Mouse (Mus musculus) C2C12 (cell line): ENCODE measurements around the gene Mfap1a. TPM values are rescaled to one million over a fixed set of nuclear protein-coding genes. Genes with fewer than 3 reads are reported as not detected.
"Not testable (repeated sequence)": the region's sequence is repeated elsewhere in the genome, so short reads cannot be mapped to it uniquely, and the experiment has no call there.

Experiments
- H3K27me3 ChIP-seq: one replicate; pipeline ENCODE4 v1.6.1; 2011; ENCODE audit not compliant: control insufficient read depth, insufficient read depth, insufficient read length
- H3K36me3 ChIP-seq: one replicate; pipeline ENCODE4 v1.6.1; 2011; ENCODE audit not compliant: control insufficient read depth, insufficient read depth
- H3K4me3 ChIP-seq: one replicate; pipeline ENCODE4 v1.5.1; 2011; ENCODE audit warnings: mild to moderate bottlenecking, control low read depth; ENCODE audit not compliant: poor library complexity, insufficient read depth, severe bottlenecking
- H3K79me2 ChIP-seq: one replicate; pipeline ENCODE4 v1.6.1; 2011; ENCODE audit not compliant: control insufficient read depth, insufficient read depth
- H3K79me3 ChIP-seq: one replicate; pipeline ENCODE4 v1.6.1; 2011; ENCODE audit warnings: low read depth, control low read depth
- H3ac ChIP-seq: one replicate; pipeline ENCODE3; 2011; ENCODE audit warnings: low read depth; ENCODE audit not compliant: control insufficient read depth, insufficient read length
- CEBPB ChIP-seq: IDR thresholded peaks from one replicate; pipeline ENCODE4 v1.6.1; 2011; ENCODE audit warnings: low read depth, mild to moderate bottlenecking, control low read depth, moderate library complexity
- CTCF ChIP-seq: IDR thresholded peaks from one replicate; pipeline ENCODE4 v1.5.1; 2011; ENCODE audit not compliant: control insufficient read depth, insufficient read depth, insufficient read length
- FOSL1 ChIP-seq: IDR thresholded peaks from one replicate; pipeline ENCODE4 v1.8.0; 2011; ENCODE audit warnings: mild to moderate bottlenecking, low read length; ENCODE audit not compliant: poor library complexity, insufficient read depth, severe bottlenecking
- MAX ChIP-seq: IDR thresholded peaks from one replicate; pipeline ENCODE4 v1.6.1; 2011; ENCODE audit warnings: mild to moderate bottlenecking, control low read depth
- MYOD1 ChIP-seq: IDR thresholded peaks from one replicate; pipeline ENCODE4 v1.6.1; 2011; ENCODE audit warnings: low read depth; ENCODE audit not compliant: control insufficient read depth, insufficient read length
- MYOG ChIP-seq: IDR thresholded peaks from one replicate; pipeline ENCODE4 v1.6.1; 2011; ENCODE audit not compliant: control insufficient read depth, insufficient read length; ENCODE audit errors: extremely low read depth
- USF1 ChIP-seq: IDR thresholded peaks from one replicate; pipeline ENCODE4 v1.6.1; 2011; ENCODE audit warnings: low read depth, mild to moderate bottlenecking, control low read depth, moderate library complexity
- polyA plus RNA-seq: library from polyadenylated mRNA; unstranded; fragments of >200 nt; fragmentation: generic; extraction: Trizol; gene quantifications from one replicate; pipeline ENCODE4 v1.2.1, GENCODE M21; 2012; ENCODE audit warnings: missing spikeins

Mfap1a gene
- polyA plus RNA-seq, 1 experiment, result 6.3 TPM

DNA sequence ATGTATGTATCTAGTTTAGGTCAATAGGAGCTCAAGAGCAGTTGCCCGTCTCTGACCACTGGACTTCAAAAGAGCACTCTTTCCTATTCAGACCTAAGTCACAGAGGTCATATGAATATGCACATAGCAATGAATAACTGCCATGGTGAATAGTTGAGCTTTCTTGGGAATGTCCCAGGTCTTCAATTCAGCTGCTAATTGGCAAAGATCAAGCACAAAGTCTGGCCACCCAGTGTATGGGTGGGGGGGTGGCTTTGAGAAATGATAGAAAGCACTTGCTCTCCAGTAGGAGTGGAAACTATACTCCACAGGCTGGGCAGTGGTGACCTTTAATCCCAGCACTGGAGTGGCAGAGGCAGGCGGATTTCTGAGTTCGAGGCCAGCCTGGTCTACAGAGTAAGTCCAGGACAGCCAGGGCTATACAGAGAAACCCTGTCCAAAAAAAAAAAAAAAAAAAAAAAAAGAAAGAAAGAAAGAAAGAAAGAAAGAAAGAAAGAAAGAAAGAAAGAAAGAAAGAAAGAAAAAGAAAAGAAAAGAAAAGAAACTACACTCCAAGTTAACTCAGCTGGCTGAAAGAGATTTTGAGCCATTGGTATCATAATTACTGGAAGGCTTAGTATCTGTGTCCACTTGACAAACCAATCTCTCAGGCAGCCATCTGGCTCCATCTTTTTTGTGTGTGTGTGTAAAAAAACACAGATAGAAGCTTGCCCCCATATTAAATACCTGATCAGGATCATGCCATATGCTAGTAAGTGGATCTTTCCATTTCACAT is 28.8 kb downstream of the Mfap1a start:
- Histone ChIP-seq H3ac (no peak overlapping the region), H3K27me3 (no peaks in the 10 kb centered on the region), H3K79me2 (peaks cover 7% of the 10 kb centered on the region), H3K4me3 (no peak overlapping the region), H3K36me3 (no peaks in the 10 kb centered on the region), H3K79me3 (peaks cover 2% of the 10 kb centered on the region)
- no peak for TF ChIP-seq CTCF
- no peak for TF ChIP-seq MYOD1
- TF ChIP-seq USF1, result no peak
- no peak for TF ChIP-seq MAX
- no peak for TF ChIP-seq CEBPB
- no peak for TF ChIP-seq MYOG
- no peak for TF ChIP-seq FOSL1

DNA sequence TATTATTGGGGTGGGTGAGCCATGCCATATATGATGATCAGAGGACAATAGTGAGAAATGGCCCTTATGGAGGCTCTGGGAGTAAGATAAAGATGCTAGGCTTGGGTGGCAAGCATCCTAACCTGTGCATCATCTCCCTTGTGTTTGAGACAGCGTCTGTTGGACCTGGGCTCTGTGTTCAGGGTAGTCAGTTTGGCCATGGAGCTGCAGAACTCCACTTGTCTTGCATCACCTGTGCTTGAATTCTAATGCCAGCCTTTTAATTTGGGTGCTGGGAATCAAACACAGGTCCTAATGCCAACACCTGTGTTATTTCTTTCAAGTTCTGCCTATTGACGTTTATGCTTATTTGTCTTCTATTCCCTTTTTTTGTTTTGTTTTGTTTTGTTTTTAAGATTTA is 31.2 kb downstream of the Mfap1a start:
- not testable (repeated sequence) for H3K4me3 ChIP-seq, H3ac ChIP-seq, H3K36me3 ChIP-seq, H3K27me3 ChIP-seq, H3K79me3 ChIP-seq
- H3K79me2 ChIP-seq, result peaks cover 23% of the 10 kb centered on the region

DNA sequence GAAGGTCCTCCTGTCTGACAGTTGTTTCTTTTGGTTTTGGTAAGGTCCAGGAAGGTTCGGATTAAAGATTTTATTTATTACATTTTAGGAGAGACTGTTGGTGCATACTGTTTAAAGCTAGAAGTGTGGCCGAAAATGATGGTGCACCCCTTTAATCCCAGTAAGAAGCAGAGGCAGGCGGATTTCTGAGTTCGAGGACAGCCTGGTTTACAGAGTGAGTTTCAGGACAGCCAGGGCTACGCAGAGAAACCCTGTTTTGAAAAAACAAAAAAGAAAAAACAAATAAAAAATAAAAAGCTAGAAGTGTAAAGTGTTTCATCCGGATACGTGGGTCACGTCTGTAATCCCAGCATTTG is 32.3 kb downstream of the Mfap1a start:
- Histone ChIP-seq H3ac (no peak overlapping the region), H3K36me3 (no peaks in the 10 kb centered on the region), H3K4me3 (peak overlapping the region; percentile 36), H3K79me3 (peaks cover 8% of the 10 kb centered on the region), H3K79me2 (peaks cover 24% of the 10 kb centered on the region), H3K27me3 (no peaks in the 10 kb centered on the region)
- TF ChIP-seq FOSL1, result no peak
- TF ChIP-seq MYOG, result no peak
- no peak for TF ChIP-seq MAX
- no peak for TF ChIP-seq CTCF
- no peak for TF ChIP-seq USF1
- no peak for TF ChIP-seq CEBPB
- no peak for TF ChIP-seq MYOD1

DNA sequence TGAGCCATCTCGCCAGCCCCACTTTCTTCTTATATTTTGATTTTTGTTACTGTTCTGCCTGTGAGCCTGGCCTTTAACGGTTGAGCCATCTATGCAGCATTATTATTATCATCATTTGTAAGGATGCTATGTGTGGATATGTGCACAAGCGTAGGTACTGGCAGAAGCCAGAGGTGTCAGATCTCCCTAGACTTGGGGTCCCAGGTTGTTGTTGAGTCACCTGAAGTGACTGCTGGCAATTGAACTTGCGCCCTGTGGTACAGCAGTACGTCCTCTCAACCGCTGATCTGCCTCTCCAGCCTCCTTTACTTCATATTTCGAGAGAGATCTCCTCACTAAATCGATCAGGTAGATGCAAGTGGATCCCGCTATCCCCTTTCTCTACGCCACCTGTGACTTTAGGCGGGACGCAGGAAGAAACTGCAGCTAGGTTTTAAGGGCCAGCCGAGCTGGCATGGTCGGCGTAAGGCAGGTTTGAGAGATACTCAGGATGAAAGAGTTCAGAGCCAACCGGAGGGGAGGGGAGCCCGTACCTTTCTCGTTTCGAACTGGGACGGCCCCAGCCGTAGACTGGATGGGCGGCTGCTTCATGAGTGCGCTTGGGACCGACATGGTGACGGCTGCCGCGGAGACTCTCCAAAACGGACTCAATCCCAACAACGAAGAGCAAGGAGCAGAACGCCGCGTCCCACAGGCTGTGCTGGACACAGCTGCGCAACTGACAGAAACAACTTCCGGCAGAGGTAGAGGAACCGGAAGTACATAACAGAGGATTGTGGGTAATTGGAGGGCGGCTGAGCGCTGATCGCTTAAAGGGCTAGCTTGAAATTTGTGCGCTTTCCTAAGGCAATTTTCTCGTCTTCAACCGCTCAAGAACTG is 32.9 kb downstream of the Mfap1a start, which contains the start of gene Mfap1b:
Mfap1b (minus strand) TSS at position 767 of the 879 bp plus-strand sequence.
- not testable (repeated sequence) for H3K27me3 ChIP-seq, H3K36me3 ChIP-seq, H3K79me3 ChIP-seq
- Histone ChIP-seq H3K79me2 (peaks cover 24% of the 10 kb centered on the region), H3K4me3 (peak within 1 kb of the TSS; percentile 36), H3ac (peak within 1 kb of the TSS; percentile 40)

DNA sequence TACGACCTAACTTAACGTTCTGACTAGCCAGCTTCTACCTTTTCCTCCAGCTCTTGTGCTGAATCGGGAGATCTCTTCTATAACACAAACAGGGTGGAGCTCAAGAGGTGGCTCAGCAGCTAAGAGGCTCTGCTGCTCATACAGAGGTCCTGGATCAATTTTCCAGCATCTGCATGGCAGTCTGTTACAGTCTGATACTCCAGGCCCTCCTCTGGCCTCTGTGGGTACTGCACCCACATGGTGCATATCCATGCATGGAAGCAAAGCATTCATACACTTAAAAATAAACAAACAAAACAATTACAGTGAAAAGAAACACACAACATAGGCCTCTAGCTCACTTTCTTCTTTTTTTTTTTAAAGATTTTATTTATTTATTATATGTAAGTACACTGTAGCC is 33.7 kb downstream of the Mfap1a start:
- H3K79me2 ChIP-seq, result peaks cover 24% of the 10 kb centered on the region
- not testable (repeated sequence) for H3K36me3 ChIP-seq, H3K4me3 ChIP-seq, H3K79me3 ChIP-seq, H3ac ChIP-seq, H3K27me3 ChIP-seq

DNA sequence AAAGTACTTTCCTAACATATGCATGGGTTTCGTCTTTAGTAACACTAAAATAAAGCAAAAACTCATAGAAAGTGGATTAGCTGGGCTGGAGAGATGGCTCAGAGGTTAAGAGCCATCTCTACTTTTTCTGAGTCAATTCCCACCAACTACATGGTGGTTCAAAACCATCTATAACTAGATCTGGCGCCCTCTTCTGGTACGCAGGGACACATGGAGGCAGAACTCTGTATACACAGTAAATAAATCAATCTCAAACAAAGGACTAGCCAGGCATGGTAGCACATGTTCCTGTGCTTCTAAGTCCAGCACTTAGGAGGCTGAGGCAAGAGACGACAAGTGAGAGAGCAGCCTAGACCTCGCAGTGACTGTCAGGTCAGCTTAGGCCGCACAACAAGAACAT is 37.5 kb downstream of the Mfap1a start:
- peaks cover 24% of the 10 kb centered on the region for H3K79me2 ChIP-seq
- not testable (repeated sequence) for H3K79me3 ChIP-seq, H3K4me3 ChIP-seq, H3K36me3 ChIP-seq, H3ac ChIP-seq, H3K27me3 ChIP-seq
